ENCODE assay signal across 11 mouse cellular contexts in genomic region chr11:75268492-75268891, GRCm38 (mm10).
DNase-seq lines count a peak whose midpoint lies in the region; TF ChIP-seq lines count a peak whose summit lies in the region.
"Had no signal": no experiment of that assay in that cellular context is flagged by ENCODE, and none has a peak within 500 bp of the region (broad histone marks: within the 10 kb centered on the region; RNA-seq: fewer than 3 reads in every experiment).

No protein-coding gene starts in this region.

- WGBS in lung, adult 2 months = 51% methylated on average over 5 of the region's 5 CpGs

- no peak for TF ChIP-seq CTCF in lung, adult 2 months (IDR thresholded peaks at IDR 0.05; ENCODE audit: insufficient read depth, low read length)

- H3K4me3 ChIP-seq in lung, adult 2 months (replicated peaks; ENCODE audit: extremely low read depth, low read depth, low read length) = no peak overlapping the region
- H3K4me3 ChIP-seq: intestine, embryonic 15.5 days; midbrain, embryonic 15.5 days had no signal

- peak; percentile 69 for DNase-seq in adrenal gland, adult 2 months
- no peak for DNase-seq in adrenal gland, postnatal 25 days
- peak; percentile 60 to 80 for DNase-seq in heart, adult 18-20 months
- no peak for DNase-seq in heart, postnatal 36 days
- peak; percentile 50 for DNase-seq in lung, postnatal 10 days
- DNase-seq in lung, adult 2 months = no peak
- DNase-seq in heart, postnatal 4 days = peak; percentile 43
- DNase-seq in urinary bladder, postnatal 10 days (ENCODE audit: low spot score) = no peak
- DNase-seq: embryo, embryonic 11 days had no signal

- no peaks in the 10 kb centered on the region; the same call in 1 of the 2 replicates for H3K4me1 ChIP-seq in lung, adult 2 months (ENCODE audit: control insufficient read depth, insufficient read depth, low read length)
- H3K4me1 ChIP-seq: intestine, embryonic 15.5 days had no signal

- intact Hi-C loops in heart, postnatal 36 days (cut with DNase I) = no loop called here

- TF ChIP-seq POLR2A in lung, adult 2 months (IDR thresholded peaks at IDR 0.05; ENCODE audit: borderline replicate concordance, extremely low read depth, low read depth, low read length) = no peak

Comparison
In these comparisons a context has a peak if more than half of its experiments do, and no peak if none do; other contexts are left out.
1. DNase-seq: peak in adrenal gland, adult 2 months (single experiment), heart, adult 18-20 months (2 of 2), lung, postnatal 10 days (single experiment) and heart, postnatal 4 days (single experiment); none in adrenal gland, postnatal 25 days (single experiment), heart, postnatal 36 days (0 of 2), lung, adult 2 months (single experiment) and urinary bladder, postnatal 10 days (single experiment).